Mouse (Mus musculus): ENCODE data around the gene Noct. TPM values are rescaled to one million over a fixed set of nuclear protein-coding genes. Genes with fewer than 3 reads are reported as not detected.

The Noct gene
- polyA plus RNA-seq, 1 experiment from 2014 or later: 28.8 TPM

DNA sequence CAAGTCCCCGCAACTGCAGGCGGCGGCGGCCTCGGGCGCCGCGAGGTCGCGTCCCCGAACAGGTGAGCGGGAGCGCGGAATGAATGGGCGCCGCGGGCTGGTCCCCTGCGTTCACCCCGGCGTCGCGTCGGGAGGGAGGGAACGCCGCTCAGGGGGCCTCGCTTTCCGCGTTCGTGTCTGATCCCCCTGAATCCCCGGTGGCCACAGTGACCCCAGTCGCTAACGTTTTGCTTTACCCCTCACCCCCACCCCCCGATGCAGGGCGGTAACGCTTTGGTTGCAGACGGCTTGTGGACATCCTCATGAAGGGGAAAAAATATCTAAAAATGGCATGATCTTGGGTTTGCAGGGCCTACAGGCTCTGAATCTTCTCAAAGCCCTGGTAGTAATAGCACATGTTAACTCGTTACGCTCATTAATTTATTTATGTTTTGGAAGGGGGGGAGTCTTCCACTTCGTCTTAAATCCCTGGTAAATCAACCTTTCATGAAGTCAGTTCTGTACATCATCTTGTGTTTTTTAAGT lies 1.0 kb downstream of the Noct start:
- Histone ChIP-seq H3K4me3 (ENCODE audit: low read length) (peak overlapping the region; percentile 95), H3K9ac (ENCODE audit: low read depth, low read length) (peak overlapping the region; percentile 97), H3K4me1 (ENCODE audit: control insufficient read depth, insufficient read depth, low read depth, low read length) (peaks cover 27% of the 10 kb centered on the region), H3K9me3 (ENCODE audit: control insufficient read depth, low read length) (no peaks in the 10 kb centered on the region), H3K27ac (ENCODE audit: low read depth, low read length) (peak overlapping the region; percentile 99), H3K27me3 (replicated peaks; ENCODE audit: control insufficient read depth, insufficient read depth, low read length) (no peaks in the 10 kb centered on the region), H3K4me2 (ENCODE audit: low read length) (peak overlapping the region; percentile 80), H3K36me3 (ENCODE audit: control insufficient read depth, insufficient read depth, low read length) (no peaks in the 10 kb centered on the region)
- ATAC-seq: no peak
- under 1% methylated on average over 36 of the region's 39 CpGs for WGBS

DNA sequence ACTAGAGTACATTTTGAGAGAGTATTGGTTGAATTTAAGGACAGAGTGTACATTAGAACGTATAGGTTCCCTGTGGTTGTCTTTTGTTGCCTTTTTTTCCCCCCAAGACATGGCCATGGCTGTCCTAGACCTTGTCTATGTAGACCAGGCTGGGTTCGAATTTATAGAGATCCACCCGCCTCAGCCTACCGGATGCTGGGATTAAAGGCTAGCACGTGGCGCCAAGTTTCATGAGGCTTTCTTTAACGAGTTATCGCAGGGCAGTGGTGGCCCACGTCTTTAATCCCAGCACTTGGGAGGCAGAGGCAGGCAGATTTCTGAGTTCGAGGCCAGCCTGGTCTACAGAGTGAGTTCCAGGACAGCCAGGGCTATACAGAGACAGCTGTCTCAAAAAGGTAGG lies 1.7 kb downstream of the Noct start:
- H3K27ac ChIP-seq (ENCODE audit: low read depth, low read length): no peak overlapping the region
- no peaks in the 10 kb centered on the region for H3K9me3 ChIP-seq (ENCODE audit: control insufficient read depth, low read length)
- no peak overlapping the region for H3K9ac ChIP-seq (ENCODE audit: low read depth, low read length)
- peak overlapping the region; percentile 95 for H3K4me3 ChIP-seq (ENCODE audit: low read length)
- peaks cover 27% of the 10 kb centered on the region for H3K4me1 ChIP-seq (ENCODE audit: control insufficient read depth, insufficient read depth, low read depth, low read length)
- ATAC-seq: no peak
- H3K36me3 ChIP-seq (ENCODE audit: control insufficient read depth, insufficient read depth, low read length): no peaks in the 10 kb centered on the region
- H3K4me2 ChIP-seq (ENCODE audit: low read length): peak overlapping the region; percentile 80
- WGBS: 96% methylated on average over 10 of the region's 10 CpGs
- no peaks in the 10 kb centered on the region for H3K27me3 ChIP-seq (replicated peaks; ENCODE audit: control insufficient read depth, insufficient read depth, low read length)

DNA sequence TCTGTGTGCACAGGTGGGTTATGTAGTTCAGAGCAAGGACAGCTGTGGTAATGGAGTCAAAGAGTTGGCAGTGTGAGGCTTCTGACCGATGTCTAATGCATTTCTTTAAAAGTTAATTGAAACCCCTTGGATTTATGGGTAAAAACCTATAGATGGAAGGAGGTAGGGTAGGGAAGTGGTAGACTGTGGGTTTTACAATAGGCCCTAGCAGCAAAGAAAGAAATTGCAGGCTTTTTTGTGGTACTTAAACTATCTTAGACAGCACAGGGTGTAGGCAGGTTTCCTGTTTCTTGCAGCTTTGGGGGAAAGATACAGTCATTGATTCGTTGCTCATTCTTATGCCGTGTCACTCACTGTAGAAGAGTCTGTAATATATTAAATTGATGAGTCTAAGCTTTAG lies 2.4 kb downstream of the Noct start:
- no peak for ATAC-seq
- Histone ChIP-seq H3K36me3 (ENCODE audit: control insufficient read depth, insufficient read depth, low read length) (no peaks in the 10 kb centered on the region), H3K4me1 (ENCODE audit: control insufficient read depth, insufficient read depth, low read depth, low read length) (peaks cover 27% of the 10 kb centered on the region), H3K27ac (ENCODE audit: low read depth, low read length) (no peak overlapping the region), H3K9ac (ENCODE audit: low read depth, low read length) (no peak overlapping the region), H3K4me3 (ENCODE audit: low read length) (no peak overlapping the region), H3K9me3 (ENCODE audit: control insufficient read depth, low read length) (no peaks in the 10 kb centered on the region), H3K27me3 (replicated peaks; ENCODE audit: control insufficient read depth, insufficient read depth, low read length) (no peaks in the 10 kb centered on the region), H3K4me2 (ENCODE audit: low read length) (peak overlapping the region; percentile 5)
- 82% methylated on average over 3 of the region's 3 CpGs for WGBS

DNA sequence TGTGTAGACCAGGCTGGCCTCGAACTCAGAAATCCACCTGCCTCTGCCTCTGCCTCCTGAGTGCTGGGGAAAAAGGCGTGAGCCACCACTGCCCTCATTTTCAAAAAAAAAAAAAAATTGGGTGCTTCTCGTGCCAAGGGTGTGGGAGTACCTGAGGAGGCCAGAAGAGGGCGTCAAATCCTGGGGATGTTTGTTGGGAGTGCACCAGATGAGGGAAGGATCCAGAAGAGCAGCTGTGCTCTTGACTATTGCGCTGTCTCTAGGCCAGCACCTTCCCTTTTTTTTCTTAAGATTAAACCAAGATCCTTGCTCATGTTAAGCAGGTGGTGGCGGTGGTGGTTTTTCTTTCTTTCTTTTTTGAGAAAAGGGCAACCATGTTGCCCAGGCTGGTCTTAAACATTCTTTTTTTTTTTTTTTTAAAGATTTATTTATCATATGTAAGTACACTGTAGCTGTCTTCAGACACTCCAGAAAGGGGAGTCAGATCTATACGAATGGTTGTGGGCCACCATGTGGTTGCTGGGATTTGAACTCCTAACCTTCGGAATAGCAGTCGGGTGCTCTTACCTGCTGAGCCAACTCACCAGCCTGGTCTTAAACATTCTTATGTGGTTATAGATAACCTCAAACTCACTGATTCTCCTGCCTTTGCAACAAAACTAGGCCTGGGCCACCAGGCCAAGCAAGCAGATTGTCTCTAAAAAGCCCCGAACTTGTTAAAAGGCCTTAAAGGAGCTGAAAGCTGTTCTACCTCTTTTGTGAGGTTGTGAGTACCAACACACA lies 4.0 kb downstream of the Noct start:
- ATAC-seq: no peak
- no peak overlapping the region for H3K4me3 ChIP-seq (ENCODE audit: low read length)
- no peaks in the 10 kb centered on the region for H3K9me3 ChIP-seq (ENCODE audit: control insufficient read depth, low read length)
- H3K9ac ChIP-seq (ENCODE audit: low read depth, low read length): no peak overlapping the region
- 75% methylated on average over 10 of the region's 10 CpGs for WGBS
- H3K4me2 ChIP-seq (ENCODE audit: low read length): no peak overlapping the region
- H3K27ac ChIP-seq (ENCODE audit: low read depth, low read length): no peak overlapping the region
- peaks cover 27% of the 10 kb centered on the region for H3K4me1 ChIP-seq (ENCODE audit: control insufficient read depth, insufficient read depth, low read depth, low read length)
- no peaks in the 10 kb centered on the region for H3K36me3 ChIP-seq (ENCODE audit: control insufficient read depth, insufficient read depth, low read length)
- H3K27me3 ChIP-seq (replicated peaks; ENCODE audit: control insufficient read depth, insufficient read depth, low read length): no peaks in the 10 kb centered on the region

DNA sequence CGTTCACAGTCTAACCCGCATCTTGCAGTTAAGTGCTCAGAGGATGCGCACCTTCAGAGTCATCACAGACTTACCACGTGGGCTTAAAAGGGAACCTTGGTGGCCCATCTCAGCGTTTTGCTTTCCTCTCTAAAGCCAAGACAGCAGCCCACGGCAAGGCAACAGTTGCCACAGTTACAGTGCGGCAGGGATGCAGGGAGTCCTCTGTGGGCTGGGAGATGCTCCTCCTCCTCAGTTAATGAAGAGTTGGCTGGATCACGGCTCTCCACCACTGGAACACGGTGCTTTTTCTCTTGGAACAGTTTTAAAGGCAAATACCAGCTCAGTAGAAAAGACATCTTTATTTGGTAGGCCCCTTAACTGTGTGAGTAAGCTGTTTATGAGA lies 4.6 kb downstream of the Noct start:
- Histone ChIP-seq H3K27ac (ENCODE audit: low read depth, low read length) (no peak overlapping the region), H3K4me3 (ENCODE audit: low read length) (no peak overlapping the region), H3K4me1 (ENCODE audit: control insufficient read depth, insufficient read depth, low read depth, low read length) (peaks cover 22% of the 10 kb centered on the region), H3K27me3 (replicated peaks; ENCODE audit: control insufficient read depth, insufficient read depth, low read length) (no peaks in the 10 kb centered on the region), H3K4me2 (ENCODE audit: low read length) (no peak overlapping the region), H3K9ac (ENCODE audit: low read depth, low read length) (no peak overlapping the region), H3K36me3 (ENCODE audit: control insufficient read depth, insufficient read depth, low read length) (no peaks in the 10 kb centered on the region), H3K9me3 (ENCODE audit: control insufficient read depth, low read length) (no peaks in the 10 kb centered on the region)
- no peak for ATAC-seq
- 70% methylated on average over 9 of the region's 9 CpGs for WGBS

DNA sequence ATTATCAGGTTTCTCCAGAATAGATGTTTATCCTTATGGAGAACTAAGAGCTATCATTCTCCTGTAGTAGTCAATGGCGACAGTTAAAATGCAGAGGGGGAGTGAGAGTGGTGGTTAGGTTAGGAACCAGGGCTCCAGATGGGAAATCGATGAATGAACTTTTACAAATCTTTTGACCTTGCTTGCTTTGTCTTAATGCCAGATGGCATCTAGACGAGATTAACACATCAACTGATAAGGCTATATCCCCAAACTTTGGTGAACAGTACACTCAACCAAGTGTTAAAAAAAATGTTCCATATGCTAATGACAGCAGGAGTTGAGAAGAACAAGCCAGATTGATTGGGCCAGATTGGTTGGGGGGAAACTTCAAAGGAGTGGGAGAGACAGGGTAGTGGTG lies 5.0 kb downstream of the Noct start:
- no peak overlapping the region for H3K4me2 ChIP-seq (ENCODE audit: low read length)
- H3K4me1 ChIP-seq (ENCODE audit: control insufficient read depth, insufficient read depth, low read depth, low read length): peaks cover 20% of the 10 kb centered on the region
- H3K4me3 ChIP-seq (ENCODE audit: low read length): no peak overlapping the region
- no peaks in the 10 kb centered on the region for H3K9me3 ChIP-seq (ENCODE audit: control insufficient read depth, low read length)
- H3K27ac ChIP-seq (ENCODE audit: low read depth, low read length): no peak overlapping the region
- WGBS: 77% methylated on average over 3 of the region's 3 CpGs
- ATAC-seq: no peak
- H3K9ac ChIP-seq (ENCODE audit: low read depth, low read length): no peak overlapping the region
- H3K36me3 ChIP-seq (ENCODE audit: control insufficient read depth, insufficient read depth, low read length): no peaks in the 10 kb centered on the region
- no peaks in the 10 kb centered on the region for H3K27me3 ChIP-seq (replicated peaks; ENCODE audit: control insufficient read depth, insufficient read depth, low read length)

DNA sequence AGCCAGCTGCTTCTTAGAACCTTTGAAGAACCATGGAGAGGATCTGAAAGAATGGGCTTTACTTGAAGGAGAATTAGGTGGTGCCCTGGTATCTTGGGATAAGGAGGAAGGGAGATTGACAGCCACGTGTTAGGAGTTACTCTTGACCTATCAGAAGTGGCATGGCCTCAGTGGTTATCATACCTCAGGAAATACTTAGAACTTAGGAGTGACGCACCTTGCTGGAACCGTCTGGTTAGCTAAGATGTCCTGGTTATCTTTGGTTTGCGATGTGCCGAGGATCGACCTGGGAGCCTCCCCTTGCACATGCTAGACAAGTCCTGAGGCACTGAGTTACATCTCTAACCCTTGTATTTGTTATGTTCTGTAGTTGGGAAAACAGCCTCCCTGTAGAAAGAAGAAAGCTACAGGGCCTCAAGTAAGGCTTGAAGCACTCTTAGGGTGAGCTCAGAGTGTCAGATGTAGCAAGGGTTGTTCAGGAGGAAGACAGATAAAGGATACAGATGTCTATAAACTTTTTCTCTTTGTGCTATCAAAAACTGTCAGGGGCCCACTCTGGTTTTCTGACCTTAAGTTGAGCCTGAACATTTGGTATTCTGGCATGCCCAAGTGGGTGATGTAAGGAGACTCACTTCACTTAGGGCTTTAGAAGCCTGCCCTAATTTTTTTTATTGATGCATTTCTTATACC lies 6.0 kb downstream of the Noct start:
- H3K27ac ChIP-seq (ENCODE audit: low read depth, low read length): no peak overlapping the region
- no peak overlapping the region for H3K9ac ChIP-seq (ENCODE audit: low read depth, low read length)
- no peaks in the 10 kb centered on the region for H3K36me3 ChIP-seq (ENCODE audit: control insufficient read depth, insufficient read depth, low read length)
- H3K4me2 ChIP-seq (ENCODE audit: low read length): no peak overlapping the region
- ATAC-seq: no peak
- peaks cover 20% of the 10 kb centered on the region for H3K4me1 ChIP-seq (ENCODE audit: control insufficient read depth, insufficient read depth, low read depth, low read length)
- no peaks in the 10 kb centered on the region for H3K27me3 ChIP-seq (replicated peaks; ENCODE audit: control insufficient read depth, insufficient read depth, low read length)
- no peaks in the 10 kb centered on the region for H3K9me3 ChIP-seq (ENCODE audit: control insufficient read depth, low read length)
- WGBS: 95% methylated on average over 6 of the region's 6 CpGs
- no peak overlapping the region for H3K4me3 ChIP-seq (ENCODE audit: low read length)

DNA sequence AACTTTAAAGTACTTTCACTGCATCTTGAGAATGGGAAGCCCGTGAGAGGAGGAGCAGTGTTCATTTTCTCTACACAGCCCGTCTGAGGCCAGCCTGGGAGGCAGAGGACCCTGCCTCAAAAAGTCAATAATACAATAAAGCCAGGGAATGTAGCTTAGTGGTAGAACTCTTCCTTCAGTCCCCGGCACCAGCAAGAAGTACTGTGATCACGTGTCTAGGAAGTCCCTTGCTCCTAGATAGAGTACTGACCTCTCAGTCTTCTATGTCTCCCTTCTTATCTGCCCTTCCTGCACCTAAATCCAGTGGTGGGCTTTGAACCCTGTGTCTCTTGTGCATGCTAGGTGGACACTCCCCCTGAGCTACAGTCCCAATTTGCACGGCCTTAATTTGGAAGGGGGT lies 6.6 kb downstream of the Noct start:
- H3K4me3 ChIP-seq (ENCODE audit: low read length): no peak overlapping the region
- H3K4me1 ChIP-seq (ENCODE audit: control insufficient read depth, insufficient read depth, low read depth, low read length): peaks cover 16% of the 10 kb centered on the region
- H3K9ac ChIP-seq (ENCODE audit: low read depth, low read length): no peak overlapping the region
- H3K4me2 ChIP-seq (ENCODE audit: low read length): no peak overlapping the region
- H3K27ac ChIP-seq (ENCODE audit: low read depth, low read length): no peak overlapping the region
- no peaks in the 10 kb centered on the region for H3K36me3 ChIP-seq (ENCODE audit: control insufficient read depth, insufficient read depth, low read length)
- no peaks in the 10 kb centered on the region for H3K27me3 ChIP-seq (replicated peaks; ENCODE audit: control insufficient read depth, insufficient read depth, low read length)
- no peak for ATAC-seq
- H3K9me3 ChIP-seq (ENCODE audit: control insufficient read depth, low read length): no peaks in the 10 kb centered on the region
- 80% methylated on average over 5 of the region's 5 CpGs for WGBS

DNA sequence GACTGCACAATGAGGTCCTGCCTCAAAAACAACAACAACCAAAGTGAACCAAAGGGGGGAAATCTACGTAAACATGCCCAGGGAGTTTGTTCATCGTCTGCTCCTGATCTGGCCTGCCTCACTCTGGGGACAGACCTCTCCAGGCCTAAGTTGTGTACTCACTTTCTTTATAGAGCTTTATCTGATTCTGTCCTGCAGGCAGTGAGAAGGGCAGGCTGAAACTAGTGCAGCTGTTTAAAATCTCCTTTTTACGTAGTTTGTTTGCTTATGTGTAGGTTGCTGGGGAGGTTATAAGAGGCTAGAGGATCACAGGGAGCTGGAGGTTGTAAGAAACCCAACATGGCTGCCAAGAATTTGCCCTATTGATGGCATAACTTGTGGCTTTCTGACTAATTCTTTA lies 7.3 kb downstream of the Noct start:
- Histone ChIP-seq H3K9me3 (ENCODE audit: control insufficient read depth, low read length) (no peaks in the 10 kb centered on the region), H3K36me3 (ENCODE audit: control insufficient read depth, insufficient read depth, low read length) (no peaks in the 10 kb centered on the region), H3K4me2 (ENCODE audit: low read length) (no peak overlapping the region), H3K27ac (ENCODE audit: low read depth, low read length) (no peak overlapping the region), H3K27me3 (replicated peaks; ENCODE audit: control insufficient read depth, insufficient read depth, low read length) (no peaks in the 10 kb centered on the region), H3K9ac (ENCODE audit: low read depth, low read length) (no peak overlapping the region), H3K4me3 (ENCODE audit: low read length) (no peak overlapping the region), H3K4me1 (ENCODE audit: control insufficient read depth, insufficient read depth, low read depth, low read length) (peaks cover 11% of the 10 kb centered on the region)
- WGBS: 74% methylated on average over 3 of the region's 3 CpGs
- ATAC-seq: no peak

Data from hindbrain, embryonic 16.5 days (tissue).